Mouse (Mus musculus): Measurements from ENCODE around the gene Cpt1a. TPM values are rescaled to one million over a fixed set of nuclear protein-coding genes. Genes with fewer than 3 reads are reported as not detected.

Gene Cpt1a
- polyA plus RNA-seq, 1 experiment from 2014 or later: 62.0 TPM

- H3K9me3 ChIP-seq (ENCODE audit: control insufficient read depth, low read length): no peaks in the 10 kb centered on the region
- H3K4me3 ChIP-seq (ENCODE audit: low read depth, low read length): no peak overlapping the region
- DNase-seq (ENCODE audit: low spot score) (no peak), ATAC-seq (ENCODE audit: low FRiP score, low TSS enrichment) (no peak)
- H3K4me1 ChIP-seq (replicated peaks; ENCODE audit: control insufficient read depth, insufficient read depth): no peaks in the 10 kb centered on the region
- no peaks in the 10 kb centered on the region for H3K36me3 ChIP-seq (ENCODE audit: control insufficient read depth, insufficient read depth, low read length)
- TF ChIP-seq EP300 (optimal IDR thresholded peaks at IDR 0.05): no peak
- no peak for TF ChIP-seq CTCF (IDR thresholded peaks at IDR 0.05; ENCODE audit: low read depth)
- H3K9ac ChIP-seq (ENCODE audit: low read length): no peak overlapping the region
- H3K27ac ChIP-seq (replicated peaks): no peak overlapping the region
- H3K27me3 ChIP-seq (ENCODE audit: control insufficient read depth, insufficient read depth, low read length): no peaks in the 10 kb centered on the region
- no peak overlapping the region for H3K4me2 ChIP-seq (replicated peaks; ENCODE audit: low read depth)
- WGBS: 78% methylated on average over 3 of the region's 3 CpGs
These were observed 72.1 kb downstream of the Cpt1a start for GRCm38 (mm10) chr19:3394216-3394615.

- Histone ChIP-seq H3K27me3 (ENCODE audit: control insufficient read depth, insufficient read depth, low read length) (no peaks in the 10 kb centered on the region), H3K4me1 (replicated peaks; ENCODE audit: control insufficient read depth, insufficient read depth) (no peaks in the 10 kb centered on the region), H3K4me2 (replicated peaks; ENCODE audit: low read depth) (no peak overlapping the region), H3K36me3 (ENCODE audit: control insufficient read depth, insufficient read depth, low read length) (no peaks in the 10 kb centered on the region), H3K9ac (ENCODE audit: low read length) (no peak overlapping the region), H3K9me3 (ENCODE audit: control insufficient read depth, low read length) (no peaks in the 10 kb centered on the region), H3K27ac (replicated peaks) (no peak overlapping the region), H3K4me3 (ENCODE audit: low read depth, low read length) (no peak overlapping the region)
- DNase-seq (ENCODE audit: low spot score) (no peak), ATAC-seq (ENCODE audit: low FRiP score, low TSS enrichment) (no peak)
- 84% methylated on average over 4 of the region's 4 CpGs for WGBS
- no peak for TF ChIP-seq EP300 (optimal IDR thresholded peaks at IDR 0.05)
- no peak for TF ChIP-seq CTCF (IDR thresholded peaks at IDR 0.05; ENCODE audit: low read depth)
These were observed 77.9 kb downstream of the Cpt1a start for GRCm38 (mm10) chr19:3400057-3400456.

GRCm38 (mm10) chr19:3401504-3401903 is 79.4 kb downstream of the Cpt1a start:
- ATAC-seq (ENCODE audit: low FRiP score, low TSS enrichment) (no peak), DNase-seq (ENCODE audit: low spot score) (no peak)
- 91% methylated on average over 7 of the region's 7 CpGs for WGBS
- Histone ChIP-seq H3K27ac (replicated peaks) (no peak overlapping the region), H3K4me3 (ENCODE audit: low read depth, low read length) (no peak overlapping the region), H3K4me2 (replicated peaks; ENCODE audit: low read depth) (no peak overlapping the region), H3K9ac (ENCODE audit: low read length) (no peak overlapping the region), H3K4me1 (replicated peaks; ENCODE audit: control insufficient read depth, insufficient read depth) (no peaks in the 10 kb centered on the region), H3K9me3 (ENCODE audit: control insufficient read depth, low read length) (no peaks in the 10 kb centered on the region), H3K27me3 (ENCODE audit: control insufficient read depth, insufficient read depth, low read length) (no peaks in the 10 kb centered on the region), H3K36me3 (ENCODE audit: control insufficient read depth, insufficient read depth, low read length) (no peaks in the 10 kb centered on the region)
- TF ChIP-seq EP300 (optimal IDR thresholded peaks at IDR 0.05) (no peak), CTCF (IDR thresholded peaks at IDR 0.05; ENCODE audit: low read depth) (no peak)

DNA sequence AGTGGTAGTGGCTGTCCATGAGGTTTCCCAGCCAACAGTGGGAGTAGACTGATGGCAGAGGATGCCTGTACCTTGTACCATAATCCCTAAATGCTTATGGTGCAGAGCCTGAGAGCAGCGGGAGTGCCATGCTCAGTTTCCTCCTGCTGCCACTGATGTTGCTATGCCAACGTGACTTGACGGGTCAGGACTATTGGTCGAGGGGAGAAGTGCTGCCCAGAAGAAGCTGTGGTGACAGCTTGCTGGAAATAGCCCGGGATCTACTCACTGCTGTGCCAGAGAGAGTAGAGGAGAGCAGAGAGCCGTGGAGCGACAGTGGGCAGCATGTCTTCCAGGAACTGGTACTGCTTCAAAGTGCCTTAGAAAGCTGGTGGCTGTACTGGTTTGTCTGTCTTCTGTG is 79.8 kb downstream of the Cpt1a start:
- no peak overlapping the region for H3K4me3 ChIP-seq (ENCODE audit: low read depth, low read length)
- no peak overlapping the region for H3K4me2 ChIP-seq (replicated peaks; ENCODE audit: low read depth)
- H3K9me3 ChIP-seq (ENCODE audit: control insufficient read depth, low read length): no peaks in the 10 kb centered on the region
- no peaks in the 10 kb centered on the region for H3K4me1 ChIP-seq (replicated peaks; ENCODE audit: control insufficient read depth, insufficient read depth)
- no peak overlapping the region for H3K9ac ChIP-seq (ENCODE audit: low read length)
- no peaks in the 10 kb centered on the region for H3K27me3 ChIP-seq (ENCODE audit: control insufficient read depth, insufficient read depth, low read length)
- H3K27ac ChIP-seq (replicated peaks): no peak overlapping the region
- TF ChIP-seq CTCF (IDR thresholded peaks at IDR 0.05; ENCODE audit: low read depth) (no peak), EP300 (optimal IDR thresholded peaks at IDR 0.05) (no peak)
- no peak for ATAC-seq (ENCODE audit: low FRiP score, low TSS enrichment)
- whole genome bisulfite sequencing: 55% methylated on average over 7 of the region's 7 CpGs
- H3K36me3 ChIP-seq (ENCODE audit: control insufficient read depth, insufficient read depth, low read length): no peaks in the 10 kb centered on the region
- no peak for DNase-seq (ENCODE audit: low spot score)

GRCm38 (mm10) chr19:3402390-3402789 is 80.3 kb downstream of the Cpt1a start:
- no peak for DNase-seq (ENCODE audit: low spot score)
- Histone ChIP-seq H3K4me3 (ENCODE audit: low read depth, low read length) (no peak overlapping the region), H3K9ac (ENCODE audit: low read length) (no peak overlapping the region), H3K4me2 (replicated peaks; ENCODE audit: low read depth) (no peak overlapping the region), H3K4me1 (replicated peaks; ENCODE audit: control insufficient read depth, insufficient read depth) (no peaks in the 10 kb centered on the region), H3K27ac (replicated peaks) (no peak overlapping the region), H3K9me3 (ENCODE audit: control insufficient read depth, low read length) (no peaks in the 10 kb centered on the region), H3K36me3 (ENCODE audit: control insufficient read depth, insufficient read depth, low read length) (no peaks in the 10 kb centered on the region), H3K27me3 (ENCODE audit: control insufficient read depth, insufficient read depth, low read length) (no peaks in the 10 kb centered on the region)
- ATAC-seq (ENCODE audit: low FRiP score, low TSS enrichment): no peak
- WGBS: 80% methylated on average over 6 of the region's 6 CpGs
- TF ChIP-seq EP300 (optimal IDR thresholded peaks at IDR 0.05): no peak
- TF ChIP-seq CTCF (IDR thresholded peaks at IDR 0.05; ENCODE audit: low read depth): no peak

GRCm38 (mm10) chr19:3404030-3404429 is 81.9 kb downstream of the Cpt1a start:
- ATAC-seq (ENCODE audit: low FRiP score, low TSS enrichment): no peak
- H3K27ac ChIP-seq (replicated peaks): no peak overlapping the region
- no peak overlapping the region for H3K4me2 ChIP-seq (replicated peaks; ENCODE audit: low read depth)
- 86% methylated on average over 7 of the region's 7 CpGs for WGBS
- no peaks in the 10 kb centered on the region for H3K27me3 ChIP-seq (ENCODE audit: control insufficient read depth, insufficient read depth, low read length)
- no peaks in the 10 kb centered on the region for H3K36me3 ChIP-seq (ENCODE audit: control insufficient read depth, insufficient read depth, low read length)
- no peaks in the 10 kb centered on the region for H3K4me1 ChIP-seq (replicated peaks; ENCODE audit: control insufficient read depth, insufficient read depth)
- TF ChIP-seq CTCF (IDR thresholded peaks at IDR 0.05; ENCODE audit: low read depth) (no peak), EP300 (optimal IDR thresholded peaks at IDR 0.05) (no peak)
- no peak overlapping the region for H3K9ac ChIP-seq (ENCODE audit: low read length)
- H3K4me3 ChIP-seq (ENCODE audit: low read depth, low read length): no peak overlapping the region
- no peak for DNase-seq (ENCODE audit: low spot score)
- no peaks in the 10 kb centered on the region for H3K9me3 ChIP-seq (ENCODE audit: control insufficient read depth, low read length)

Data from stomach, postnatal 0 days (tissue).